Mouse (Mus musculus) lung, embryonic 14.5 days (tissue): ENCODE measurements around the gene Ppp1r16b. TPM values are rescaled to one million over a fixed set of nuclear protein-coding genes. Genes with fewer than 3 reads are reported as not detected.
A peak's percentile ranks its signal among the peaks of the same experiment; 100 is the strongest.

Source experiments
- ATAC-seq: fragments of 200-750 bp; cut with Nextera tagmentation; 2 replicates; pipeline ENCODE4 v1.8.0; 2017; ENCODE audit warnings: mild to moderate bottlenecking, moderate TSS enrichment, moderate library complexity; ENCODE audit not compliant: insufficient read depth
- DNase-seq: peaks from one replicate; pipeline ENCODE4 v3.0.0-alpha.2; 2015
- H3K27ac ChIP-seq: fragments of 300-500 bp; sonication (generic); 2 replicates; pipeline ENCODE4 v1.5.1; 2014; ENCODE audit warnings: low read depth, mild to moderate bottlenecking, moderate library complexity
- H3K27me3 ChIP-seq: fragments of 300-500 bp; sonication (generic); 2 replicates; pipeline ENCODE4 v1.6.1; 2014; ENCODE audit warnings: low read length, control low read depth; ENCODE audit not compliant: insufficient read depth
- H3K36me3 ChIP-seq: fragments of 300-500 bp; sonication (generic); 2 replicates; pipeline ENCODE4 v1.6.1; 2014; ENCODE audit warnings: control low read depth; ENCODE audit not compliant: insufficient read depth
- H3K4me1 ChIP-seq: fragments of 300-500 bp; sonication (generic); 2 replicates; pipeline ENCODE4 v1.6.1; 2014; ENCODE audit warnings: antibody characterized with exemption, control low read depth; ENCODE audit not compliant: insufficient read depth
- H3K4me2 ChIP-seq: fragments of 300-500 bp; sonication (generic); 2 replicates; pipeline ENCODE4 v1.6.1; 2014; ENCODE audit warnings: mild to moderate bottlenecking
- H3K4me3 ChIP-seq: fragments of 300-500 bp; sonication (generic); 2 replicates; pipeline ENCODE4 v1.5.1; 2014; ENCODE audit warnings: low read depth, low read length
- H3K9ac ChIP-seq: fragments of 300-500 bp; sonication (generic); 2 replicates; pipeline ENCODE4 v1.6.1; 2014
- H3K9me3 ChIP-seq: fragments of 300-500 bp; sonication (generic); 2 replicates; pipeline ENCODE4 v1.6.1; 2016; ENCODE audit warnings: low read depth, low read length, control low read depth
- CTCF ChIP-seq: IDR thresholded peaks from 2 replicates; pipeline ENCODE4 v1.5.1; 2016; ENCODE audit warnings: antibody characterized with exemption, low read depth
- WGBS: fragments of 180-500 bp; shearing (Covaris S2); extraction: QIAGEN DNeasy Blood & Tissue Kit; methylation state at CpG from one replicate; pipeline ENCODE4 v1.1.7; 2014; 5-methylcytosine and 5-hydroxymethylcytosine counted together
- microRNA counts: library from miRNA; unstranded; fragments of <30 nt; microRNA quantifications from one replicate; lab custom pipeline; 2016
- microRNA-seq: library from miRNA; unstranded; fragments of <30 nt; microRNA quantifications from one replicate; pipeline ENCODE4, GENCODE M21; 2016; ENCODE audit warnings: borderline number of aligned reads
- polyA plus RNA-seq: library from polyadenylated mRNA; unstranded; fragments of >200 nt; fragmentation: Nextera tagmentation; extraction: Ambion mirVana; gene quantifications from 2 replicates; pipeline ENCODE4 v1.2.1, GENCODE M21; 2014

Gene Ppp1r16b
- polyA plus RNA-seq, 1 experiment from 2014 or later = 17.6 TPM

DNA sequence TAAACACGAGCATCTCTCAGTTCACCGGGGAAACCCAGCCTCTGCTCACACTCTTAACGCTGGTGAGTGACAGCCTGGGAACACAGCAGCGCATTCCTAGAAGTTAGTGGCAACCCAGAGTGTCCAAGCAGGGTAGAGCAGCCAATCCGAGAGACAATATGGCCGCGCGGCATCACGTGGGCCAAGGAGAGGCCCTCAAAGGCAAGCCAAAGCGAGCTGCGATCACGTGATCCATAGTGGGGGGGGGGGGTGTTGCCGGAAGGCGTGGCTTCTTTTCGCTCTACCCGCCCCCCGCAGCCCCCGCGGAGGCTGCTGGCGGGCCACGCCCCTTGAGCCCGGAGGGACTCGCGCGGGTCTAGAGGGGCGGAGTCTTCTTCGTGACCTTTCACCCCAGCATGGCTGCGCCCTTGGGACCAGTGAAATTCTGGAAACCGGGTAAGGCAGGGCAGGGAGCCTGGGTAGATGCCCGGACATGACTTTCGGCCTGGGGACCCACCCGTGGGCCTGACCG, 129.4 kb downstream of the Ppp1r16b start, which contains the start of gene Dhx35:
Gene Dhx35 (plus strand): TSS at position 314 of the 511 bp plus-strand sequence.
- H3K9me3 ChIP-seq = no peaks in the 10 kb centered on the region
- H3K27ac ChIP-seq = peak within 1 kb of the TSS; percentile 64; the same call in 1 of the 2 replicates
- H3K27me3 ChIP-seq = no peaks in the 10 kb centered on the region
- DNase-seq = peak; percentile 96
- peak within 1 kb of the TSS; percentile 85 for H3K4me2 ChIP-seq
- peak within 1 kb of the TSS; percentile 85 for H3K4me3 ChIP-seq
- peaks cover 3% of the 10 kb centered on the region; the same call in 1 of the 2 replicates for H3K4me1 ChIP-seq
- ATAC-seq = peak; percentile 99
- no peak for TF ChIP-seq CTCF
- under 1% methylated on average over 33 of the region's 33 CpGs for WGBS
- H3K36me3 ChIP-seq = no peaks in the 10 kb centered on the region
- H3K9ac ChIP-seq = peak within 1 kb of the TSS; percentile 76

DNA sequence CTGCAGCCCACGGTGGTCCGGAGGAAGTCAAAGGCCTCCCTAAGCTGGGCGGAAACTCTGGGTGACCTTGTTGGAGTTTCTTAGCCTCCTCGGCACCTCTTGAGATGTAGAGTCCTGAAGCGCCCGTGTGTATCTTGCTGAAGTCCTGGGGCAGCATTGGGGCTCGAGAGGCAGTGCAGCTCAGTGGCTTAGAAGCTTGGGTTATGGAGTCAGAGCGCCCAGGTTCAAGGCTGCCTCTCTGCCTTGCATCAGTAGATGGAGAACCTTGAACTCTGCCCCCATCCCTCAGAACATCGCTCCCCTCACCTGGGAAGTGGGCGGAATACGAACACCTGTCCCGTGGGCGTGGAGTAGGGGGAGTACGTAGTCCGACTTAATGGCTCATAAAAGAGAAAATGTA, 129.8 kb downstream of the Ppp1r16b start:
- no peak for ATAC-seq
- peak overlapping the region; percentile 85 for H3K4me2 ChIP-seq
- no peak for DNase-seq
- H3K9me3 ChIP-seq = no peaks in the 10 kb centered on the region
- no peaks in the 10 kb centered on the region for H3K36me3 ChIP-seq
- TF ChIP-seq CTCF = no peak
- H3K4me1 ChIP-seq = peaks cover 3% of the 10 kb centered on the region; the same call in 1 of the 2 replicates
- 11% methylated on average over 15 of the region's 15 CpGs for WGBS
- peak overlapping the region; percentile 64; the same call in 1 of the 2 replicates for H3K27ac ChIP-seq
- no peaks in the 10 kb centered on the region for H3K27me3 ChIP-seq
- peak overlapping the region; percentile 85 for H3K4me3 ChIP-seq
- peak overlapping the region; percentile 76 for H3K9ac ChIP-seq

DNA sequence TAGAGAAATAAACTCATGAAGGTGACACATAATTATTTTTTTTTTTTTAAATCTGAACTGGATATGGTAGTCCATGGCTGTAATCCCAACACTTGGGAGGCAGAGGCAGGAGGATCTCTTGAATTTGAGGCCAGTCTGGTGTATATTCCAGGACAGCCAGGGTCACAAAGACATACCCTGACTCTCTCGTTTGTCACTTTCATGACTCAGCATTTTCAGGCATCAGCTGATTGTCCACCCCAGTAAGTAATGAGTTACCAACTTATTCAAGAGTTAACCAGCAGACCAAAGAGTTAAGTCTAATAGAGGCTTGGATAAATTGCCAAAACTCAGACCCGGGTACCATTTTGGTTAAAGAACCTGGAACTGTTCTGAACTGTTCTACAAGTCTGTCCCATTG, 130.7 kb downstream of the Ppp1r16b start:
- H3K4me3 ChIP-seq = no peak overlapping the region
- no peak overlapping the region for H3K4me2 ChIP-seq
- H3K4me1 ChIP-seq = peaks cover 3% of the 10 kb centered on the region; the same call in 1 of the 2 replicates
- no peak for TF ChIP-seq CTCF
- no peak overlapping the region for H3K27ac ChIP-seq
- H3K27me3 ChIP-seq = no peaks in the 10 kb centered on the region
- H3K36me3 ChIP-seq = no peaks in the 10 kb centered on the region
- H3K9ac ChIP-seq = no peak overlapping the region
- WGBS = 86% methylated on average over 2 of the region's 2 CpGs
- ATAC-seq = no peak
- no peak for DNase-seq
- H3K9me3 ChIP-seq = no peaks in the 10 kb centered on the region

DNA sequence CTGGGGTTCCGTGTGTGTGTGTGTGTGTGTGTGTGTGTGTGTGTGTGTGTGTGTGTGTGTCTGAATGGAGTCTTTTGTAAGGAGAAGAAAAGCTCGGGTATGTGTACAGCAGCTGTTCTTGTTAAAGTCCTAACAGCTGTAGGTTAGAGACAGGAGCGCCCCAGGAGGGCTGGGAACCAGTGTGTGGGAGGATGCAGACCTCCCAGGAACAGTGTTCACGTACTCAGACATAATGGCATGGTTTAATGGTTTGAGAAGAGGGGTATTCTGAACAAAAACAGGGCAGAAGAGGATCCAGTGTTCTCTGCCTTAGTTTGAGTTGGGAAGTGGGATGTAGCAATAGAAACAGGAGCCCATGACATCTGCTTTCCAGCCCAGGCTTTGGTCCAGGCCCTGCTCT, 134.1 kb downstream of the Ppp1r16b start:
- no peak overlapping the region for H3K27ac ChIP-seq
- WGBS = 74% methylated on average over 4 of the region's 4 CpGs
- H3K9ac ChIP-seq = no peak overlapping the region
- no peak for TF ChIP-seq CTCF
- no peaks in the 10 kb centered on the region for H3K9me3 ChIP-seq
- H3K4me3 ChIP-seq = no peak overlapping the region
- H3K27me3 ChIP-seq = no peaks in the 10 kb centered on the region
- DNase-seq (no peak), ATAC-seq (no peak)
- peaks cover 3% of the 10 kb centered on the region; the same call in 1 of the 2 replicates for H3K4me1 ChIP-seq
- peaks cover 24% of the 10 kb centered on the region for H3K36me3 ChIP-seq
- no peak overlapping the region for H3K4me2 ChIP-seq

DNA sequence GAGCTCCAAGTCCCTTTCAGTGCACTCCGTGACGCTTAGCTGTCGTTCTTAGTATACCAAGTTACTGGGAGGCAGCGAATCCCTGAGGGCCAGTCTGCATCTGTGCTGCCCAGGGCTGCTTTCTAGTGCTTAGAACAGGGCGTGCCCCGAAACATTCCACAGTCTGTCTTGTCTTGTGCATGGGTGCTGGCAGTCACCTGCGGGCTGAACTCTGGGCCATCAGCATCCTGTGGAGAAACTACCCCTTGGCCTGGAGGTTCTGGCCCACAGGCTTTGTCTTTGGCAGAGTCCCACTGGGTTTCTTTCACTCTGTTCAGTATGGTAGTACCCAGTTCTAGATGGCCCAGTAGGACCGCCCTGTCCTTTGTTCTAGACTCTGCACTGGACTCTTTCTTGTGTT, 135.6 kb downstream of the Ppp1r16b start:
- DNase-seq (no peak), ATAC-seq (no peak)
- Histone ChIP-seq H3K4me1 (no peaks in the 10 kb centered on the region), H3K27ac (no peak overlapping the region), H3K36me3 (peaks cover 30% of the 10 kb centered on the region), H3K4me2 (no peak overlapping the region), H3K9me3 (no peaks in the 10 kb centered on the region), H3K4me3 (no peak overlapping the region), H3K27me3 (no peaks in the 10 kb centered on the region), H3K9ac (no peak overlapping the region)
- WGBS = 96% methylated on average over 8 of the region's 8 CpGs
- no peak for TF ChIP-seq CTCF

DNA sequence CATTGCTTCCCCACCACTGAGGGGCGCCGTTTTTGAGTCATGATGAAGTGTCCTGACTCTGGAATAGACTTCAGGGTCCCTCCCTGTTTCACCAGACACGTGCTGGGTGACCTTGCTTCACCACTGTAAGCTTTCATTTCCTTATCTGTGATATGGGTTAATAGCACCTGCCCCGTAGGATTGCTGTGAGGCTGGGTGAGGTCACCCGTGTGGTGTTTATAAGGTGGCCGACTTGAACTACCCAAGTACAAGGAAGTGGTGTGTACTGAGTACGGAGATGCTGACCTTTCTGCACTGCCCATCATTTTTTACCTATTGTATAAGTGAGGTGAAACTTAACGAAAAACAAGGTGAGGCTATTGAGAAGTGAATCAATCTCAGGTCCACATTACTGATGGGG, 138.4 kb downstream of the Ppp1r16b start:
- H3K4me2 ChIP-seq = no peak overlapping the region
- H3K4me1 ChIP-seq = no peaks in the 10 kb centered on the region
- DNase-seq = no peak
- no peak overlapping the region for H3K27ac ChIP-seq
- H3K9ac ChIP-seq = no peak overlapping the region
- ATAC-seq = no peak
- H3K4me3 ChIP-seq = no peak overlapping the region
- no peak for TF ChIP-seq CTCF
- no peaks in the 10 kb centered on the region for H3K9me3 ChIP-seq
- WGBS = 83% methylated on average over 8 of the region's 8 CpGs
- H3K27me3 ChIP-seq = no peaks in the 10 kb centered on the region
- peaks cover 40% of the 10 kb centered on the region for H3K36me3 ChIP-seq

DNA sequence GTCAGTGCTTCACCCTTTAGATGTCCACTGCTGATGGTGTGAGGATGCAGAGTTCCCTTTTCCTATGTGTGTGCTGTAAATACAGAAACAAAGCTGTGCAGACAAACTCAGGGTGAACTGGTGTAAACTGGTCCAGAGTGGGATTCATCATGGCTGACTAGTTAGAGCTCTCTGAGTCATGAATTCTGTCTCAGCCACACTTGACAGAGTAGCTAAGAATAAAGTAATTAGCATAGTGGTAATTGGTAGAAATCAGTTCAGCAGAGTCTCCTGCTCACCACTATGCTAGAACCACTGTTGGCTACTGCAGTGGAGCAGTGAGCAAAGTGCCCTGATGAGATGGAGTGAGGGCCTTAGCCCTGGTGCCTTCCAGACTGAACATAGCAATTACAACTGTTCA, 150.5 kb downstream of the Ppp1r16b start:
- no peaks in the 10 kb centered on the region for H3K4me1 ChIP-seq
- no peaks in the 10 kb centered on the region for H3K27me3 ChIP-seq
- no peaks in the 10 kb centered on the region for H3K9me3 ChIP-seq
- H3K4me3 ChIP-seq = no peak overlapping the region
- no peak overlapping the region for H3K4me2 ChIP-seq
- ATAC-seq = no peak
- no peak for TF ChIP-seq CTCF
- no peak overlapping the region for H3K27ac ChIP-seq
- no peak for DNase-seq
- peaks cover 49% of the 10 kb centered on the region for H3K36me3 ChIP-seq
- H3K9ac ChIP-seq = no peak overlapping the region

MicroRNAs within 50 kb of the gene (microRNA counts, 519-probe panel; counts per million panel counts)
- microRNA mmu-miR-3474 (lab: Ali Mortazavi, UCI) = 30.5 counts per million

Small RNAs within 50 kb of the gene (microRNA-seq; reads per million reads assigned to microRNA genes)
- gene Gm26141 (not detected), gene Mir3474 (1.9 reads per million)

Other genes starting within 250 kb of the Ppp1r16b start
- 0.42 TPM in 1 of 2 replicates, not detected in the other for gene Adig, start 162.8 kb upstream of the Ppp1r16b start, polyA plus RNA-seq
- not detected in 2 replicates for gene Arhgap40, start 152.6 kb upstream of the Ppp1r16b start, polyA plus RNA-seq
- not detected in 2 replicates for gene Slc32a1, start 54.6 kb upstream of the Ppp1r16b start, polyA plus RNA-seq
- gene Actr5, start 40.5 kb upstream of the Ppp1r16b start, polyA plus RNA-seq = 12.5 and 15.5 TPM in 2 replicates
- 64.1 and 67.5 TPM in 2 replicates for gene Fam83d, start 102.7 kb downstream of the Ppp1r16b start, polyA plus RNA-seq
- 17.0 and 17.1 TPM in 2 replicates for gene Dhx35, start 129.4 kb downstream of the Ppp1r16b start, polyA plus RNA-seq